Mouse (Mus musculus): ENCODE measurements around the gene Serpina16.
"Not testable (repeated sequence)": the region's sequence is repeated elsewhere in the genome, so short reads cannot be mapped to it uniquely, and the experiment has no call there.

Gene Serpina16

DNA sequence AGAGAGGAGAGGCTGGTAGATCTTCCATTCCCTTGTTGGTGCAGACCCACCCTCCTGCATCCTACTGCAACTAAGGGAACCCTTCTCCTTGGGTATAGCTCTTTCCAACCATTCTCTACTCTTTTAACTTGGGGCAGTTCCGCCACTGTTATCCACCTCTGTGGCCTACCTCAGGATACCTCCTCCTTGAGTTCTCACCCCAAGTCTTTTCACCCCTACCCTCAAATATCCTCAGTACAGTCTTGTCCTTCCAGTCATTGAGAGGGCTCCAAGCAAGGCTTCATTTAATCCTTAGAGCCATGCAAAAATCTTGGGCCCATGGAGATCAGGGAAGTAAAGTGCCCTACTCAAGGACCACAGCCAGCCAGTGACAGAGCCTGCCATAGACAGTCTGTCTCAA is at the start of gene Serpina16:
Gene Serpina16, minus strand, starts transcription at position 101 of the 400 bp plus-strand sequence.
- DNase-seq: no peak

- no peak for DNase-seq
These were observed 35.6 kb upstream of the Serpina16 start for GRCm38 (mm10) chr12:103711537-103711936.

GRCm38 (mm10) chr12:103710405-103710804 is 34.5 kb upstream of the Serpina16 start:
- no peak for DNase-seq

DNA sequence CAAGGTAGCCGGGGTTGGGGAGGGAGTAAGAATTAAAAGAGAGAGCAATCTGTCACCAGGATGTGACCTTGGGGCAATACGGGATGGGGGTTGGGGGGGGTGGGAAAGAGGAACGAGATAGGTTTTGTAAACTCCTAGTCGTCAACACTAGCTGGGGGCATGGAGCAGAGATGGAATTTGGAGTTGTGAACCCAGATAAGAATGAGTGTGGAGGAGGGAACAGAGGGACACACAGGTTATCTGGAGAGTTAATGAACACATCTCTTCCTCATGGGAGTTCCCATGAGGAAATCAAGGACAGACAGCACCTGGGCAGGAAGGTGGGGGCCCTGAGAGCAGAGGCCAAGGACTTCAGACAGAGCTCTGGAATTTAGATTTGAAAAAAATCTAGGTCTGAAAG is 30.2 kb upstream of the Serpina16 start:
- no peak for DNase-seq

DNA sequence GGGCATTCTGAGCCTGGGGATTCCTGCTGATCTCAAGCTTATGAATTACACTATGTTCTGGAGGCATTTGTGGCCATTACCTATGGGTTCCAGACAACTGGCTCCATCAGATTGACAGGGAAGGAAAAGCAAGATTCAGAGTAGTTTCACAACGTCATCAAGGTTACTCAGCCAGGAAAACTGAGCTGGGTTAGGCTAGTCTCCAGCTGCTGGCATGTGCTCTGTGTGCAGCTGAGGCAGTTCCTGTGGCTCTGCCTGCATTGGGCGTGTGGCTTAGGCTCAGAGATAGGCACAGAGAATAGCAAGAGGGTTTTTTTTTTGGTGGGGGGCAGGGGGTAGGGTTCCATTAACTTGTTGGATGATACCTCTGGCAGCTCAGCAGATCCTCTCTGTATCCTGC is 29.6 kb upstream of the Serpina16 start:
- DNase-seq: no peak

GRCm38 (mm10) chr12:103700144-103700750 is 24.3 kb upstream of the Serpina16 start:
- DNase-seq: no peak

GRCm38 (mm10) chr12:103695429-103695828 is 19.5 kb upstream of the Serpina16 start, which contains the start of gene Serpina1f:
TSS of gene Serpina1f (minus strand) at chr12:103695529.
- no peak for DNase-seq

- no peak for DNase-seq
These were observed 12.4 kb upstream of the Serpina16 start for GRCm38 (mm10) chr12:103688221-103688814.

DNA sequence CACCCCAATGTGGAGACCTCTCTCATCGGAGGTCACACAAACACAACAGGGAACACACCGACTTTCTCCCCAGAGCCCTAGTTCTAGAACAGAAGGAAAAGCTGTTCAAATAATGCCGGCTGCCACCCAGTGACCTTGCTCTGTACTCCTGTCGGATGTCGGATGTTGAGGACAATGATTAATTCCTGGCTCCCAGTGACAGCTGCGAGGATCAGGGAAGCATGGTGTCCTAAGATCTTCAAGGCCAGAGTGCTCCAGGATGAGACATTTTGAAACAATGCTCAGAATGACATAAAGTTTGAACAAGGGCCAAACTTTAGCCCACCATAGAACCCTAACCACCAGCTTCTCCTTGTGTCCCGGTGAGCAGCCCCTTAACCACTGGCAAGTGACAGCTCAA is 11.1 kb upstream of the Serpina16 start:
- DNase-seq: no peak

DNA sequence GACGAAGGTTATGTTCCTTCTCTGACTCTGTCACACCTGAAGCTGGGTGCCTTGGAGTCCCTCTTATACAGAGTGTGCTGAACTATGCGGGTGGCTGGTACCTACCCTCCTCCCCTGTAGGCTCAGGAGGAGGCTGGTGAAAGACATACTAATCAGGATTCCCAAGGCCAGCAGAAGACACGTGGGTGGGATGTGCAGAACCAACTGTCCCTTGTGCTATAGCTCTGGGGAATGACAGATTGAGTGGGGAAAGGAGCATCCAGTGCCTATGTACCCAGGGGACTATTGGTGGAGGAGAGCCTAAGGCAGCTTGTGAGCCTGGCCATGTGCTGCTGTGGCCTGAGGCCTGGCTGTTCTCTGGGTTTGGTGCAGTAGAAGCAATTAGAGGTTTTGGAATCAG is 10.1 kb upstream of the Serpina16 start:
- no peak for DNase-seq

GRCm38 (mm10) chr12:103685386-103685785 is 9.4 kb upstream of the Serpina16 start:
- DNase-seq: no peak

- DNase-seq: no peak
These were observed 7.8 kb upstream of the Serpina16 start for GRCm38 (mm10) chr12:103683775-103684174.

DNA sequence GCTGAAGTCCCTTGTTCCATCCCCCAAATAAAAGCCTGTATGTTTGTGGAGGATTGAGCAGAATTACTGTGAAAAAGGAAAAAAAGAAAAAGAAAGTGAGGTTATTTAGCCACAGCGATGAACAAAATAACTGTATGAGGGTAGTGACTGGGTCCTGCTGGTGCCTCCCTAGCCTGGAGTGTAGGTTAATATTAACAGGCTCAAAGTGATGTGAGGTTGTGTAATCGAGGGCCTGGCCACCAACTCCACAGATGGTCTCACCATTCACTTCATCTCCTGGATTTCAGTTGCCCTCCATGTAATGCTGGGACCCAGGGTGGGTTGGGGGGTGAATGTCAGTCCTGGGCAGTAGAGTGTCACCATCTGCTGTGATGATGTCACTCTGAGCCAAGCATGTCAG is 5.8 kb upstream of the Serpina16 start:
- DNase-seq: no peak

GRCm38 (mm10) chr12:103681169-103681568 is 5.2 kb upstream of the Serpina16 start:
- no peak for DNase-seq

DNA sequence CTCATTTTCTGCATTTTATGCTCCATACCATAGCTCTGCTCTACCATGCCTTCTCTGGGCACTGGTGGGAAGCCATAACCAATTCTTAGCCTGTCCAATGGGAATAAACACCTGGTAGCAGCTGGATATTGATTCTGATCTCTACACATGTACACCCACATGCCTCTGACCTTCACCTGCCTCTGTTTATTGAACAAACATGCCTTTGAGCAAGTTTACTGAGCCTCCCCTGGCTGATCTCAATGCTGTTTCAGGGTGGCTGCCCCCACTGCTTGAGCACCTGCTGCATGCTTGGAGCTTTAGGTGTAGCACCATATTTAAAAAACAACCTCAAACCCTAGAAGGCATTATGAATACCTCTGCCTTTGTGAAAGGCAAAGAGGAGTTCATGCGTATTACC is 3.9 kb upstream of the Serpina16 start:
- DNase-seq: not testable (repeated sequence)

DNA sequence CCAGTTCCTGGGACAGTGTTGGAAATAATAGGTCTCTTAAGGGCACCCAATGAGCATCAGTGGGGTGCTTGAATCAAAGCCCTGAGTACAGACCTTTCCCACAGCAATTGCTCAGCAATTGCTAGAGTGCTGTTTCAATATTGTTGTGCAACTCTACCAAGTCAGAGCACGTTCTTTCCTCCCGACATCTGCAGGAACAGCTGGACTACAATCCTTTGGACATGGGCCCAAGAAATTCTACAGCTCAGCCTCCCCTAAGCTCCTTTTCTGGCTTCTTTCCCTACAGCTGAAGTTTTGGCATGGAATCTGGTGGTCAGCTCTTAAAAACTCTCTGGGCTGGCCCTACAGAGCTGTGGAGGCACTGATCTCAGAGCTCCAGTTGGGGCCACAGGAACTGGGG is 2.8 kb downstream of the Serpina16 start:
- no peak for DNase-seq

- no peak for DNase-seq
These were observed 4.5 kb downstream of the Serpina16 start for GRCm38 (mm10) chr12:103671483-103671882.

- DNase-seq: no peak
These were observed 5.0 kb downstream of the Serpina16 start for GRCm38 (mm10) chr12:103670964-103671363.

DNA sequence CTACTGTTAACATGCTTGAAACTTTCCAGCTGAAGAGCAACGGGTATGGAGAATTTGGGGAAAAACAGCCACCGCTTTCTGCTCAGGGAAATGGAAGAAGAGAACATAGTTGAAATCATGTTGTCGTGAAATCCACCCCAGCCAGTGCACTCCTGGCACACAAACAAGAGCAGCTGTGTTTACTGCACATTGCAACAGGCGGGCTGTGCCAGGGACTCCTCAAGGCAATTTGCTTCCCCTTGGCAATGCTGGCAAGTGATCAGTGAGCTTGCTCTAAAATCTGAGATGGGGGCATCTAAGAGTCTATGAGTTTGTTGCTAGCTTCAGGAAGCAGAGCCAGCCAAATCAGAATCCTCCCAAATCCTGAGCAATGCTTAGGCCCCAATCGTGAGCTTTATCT is 5.6 kb downstream of the Serpina16 start:
- no peak for DNase-seq

DNA sequence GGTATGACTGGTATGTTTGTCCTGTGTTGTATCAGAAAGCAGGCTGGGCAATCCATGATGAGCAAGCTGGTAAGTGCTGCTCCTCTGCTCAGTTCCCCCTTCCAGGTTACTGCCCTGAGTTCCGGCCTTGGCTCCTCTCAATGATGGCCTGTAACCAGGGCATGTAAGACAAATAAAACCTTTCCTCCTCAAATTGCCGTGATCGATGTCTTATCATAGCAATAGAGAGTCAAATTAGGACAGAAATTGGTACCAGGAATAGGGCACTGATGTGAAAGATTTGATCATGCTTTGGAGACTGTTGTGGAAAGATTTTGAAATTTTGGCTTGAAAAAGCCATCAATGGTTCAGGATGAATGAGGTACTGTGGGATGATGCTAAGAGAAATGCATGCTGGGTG is 10.7 kb downstream of the Serpina16 start:
- DNase-seq: no peak

DNA sequence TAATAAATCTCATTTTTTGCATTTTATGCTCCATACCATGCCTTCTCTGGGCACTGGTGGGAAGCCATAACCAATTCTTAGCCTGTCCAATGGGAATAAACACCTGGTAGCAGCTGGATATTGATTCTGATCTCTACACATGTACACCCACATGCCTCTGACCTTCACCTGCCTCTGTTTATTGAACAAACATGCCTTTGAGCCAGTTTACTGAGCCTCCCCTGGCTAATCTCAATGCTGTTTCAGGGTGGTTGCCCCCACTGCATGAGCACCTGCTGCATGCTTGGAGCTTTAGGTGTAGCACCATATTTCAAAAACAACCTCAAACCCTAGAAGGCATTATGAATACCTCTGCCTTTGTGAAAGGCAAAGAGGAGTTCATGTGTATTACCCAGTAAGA is 13.9 kb downstream of the Serpina16 start:
- not testable (repeated sequence) for DNase-seq

DNA sequence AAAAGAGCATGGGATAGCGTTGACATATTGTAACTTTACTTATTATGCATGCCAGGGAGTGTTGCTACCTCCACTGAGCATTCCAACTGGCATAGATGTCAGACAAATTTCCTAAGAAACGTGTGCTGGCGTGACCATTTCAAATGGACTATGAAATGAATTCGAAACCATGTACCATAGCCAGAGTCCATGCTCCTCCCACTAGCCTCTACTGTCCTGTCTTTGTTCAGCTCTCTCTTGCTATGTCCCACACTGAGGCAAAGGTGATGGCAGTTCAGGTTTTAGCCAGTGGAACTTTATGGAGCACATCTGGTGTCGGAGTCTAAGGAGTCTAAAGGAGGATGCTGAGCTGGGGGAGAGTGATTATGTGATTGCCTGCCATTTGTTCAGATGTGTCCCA is 15.9 kb downstream of the Serpina16 start:
- DNase-seq: no peak

DNA sequence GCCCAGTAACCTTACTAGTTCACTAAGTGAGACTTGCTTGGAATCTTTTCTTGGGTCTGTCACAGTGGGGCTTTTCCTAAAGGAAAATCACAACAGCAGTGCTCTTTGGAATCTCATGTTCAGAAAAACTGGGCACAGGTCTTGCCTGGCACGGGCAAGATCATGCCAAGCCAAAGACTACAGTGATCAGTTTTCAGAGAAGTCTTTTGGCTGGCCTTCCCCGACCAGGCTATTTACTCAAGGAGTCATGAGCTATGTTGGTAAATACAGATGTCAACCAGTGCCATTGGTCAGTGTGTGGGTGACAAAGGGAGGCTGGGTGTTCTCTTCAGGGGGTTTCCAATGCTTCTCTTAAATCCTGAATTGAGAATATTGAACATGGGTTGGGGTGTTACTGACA is 16.8 kb downstream of the Serpina16 start:
- no peak for DNase-seq

DNA sequence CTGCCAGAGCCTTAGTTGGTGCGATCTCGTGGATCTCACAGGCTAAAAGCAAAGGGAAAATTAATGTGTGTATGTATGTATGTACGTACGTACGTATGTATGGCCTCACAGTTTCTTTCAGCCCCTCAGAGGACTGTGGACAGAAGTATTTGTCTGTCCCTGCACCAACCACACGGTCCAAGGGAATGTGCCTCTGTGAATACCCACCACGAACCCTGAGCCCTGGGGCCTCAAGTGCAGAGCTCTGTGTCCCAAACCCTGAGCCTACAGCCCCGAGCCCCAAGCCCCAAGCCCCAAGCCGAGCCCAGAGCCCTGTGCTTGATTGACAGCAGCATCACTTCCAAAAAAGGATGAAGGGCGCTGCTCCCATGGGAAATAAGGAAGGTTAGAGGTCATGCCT is 17.9 kb downstream of the Serpina16 start:
- no peak for DNase-seq

All from cerebellum, adult 18-20 months (tissue).